Mouse (Mus musculus) liver, embryonic 14.5 days (tissue): ENCODE results near the gene Cyp4a32. TPM values are rescaled to one million over a fixed set of nuclear protein-coding genes. Genes with fewer than 3 reads are reported as not detected.
"Not testable (repeated sequence)": the region's sequence is repeated elsewhere in the genome, so short reads cannot be mapped to it uniquely, and the experiment has no call there.

ENCODE experiments used
- ATAC-seq: fragments of 200-750 bp; cut with Nextera tagmentation; 2 replicates; pipeline ENCODE4 v1.8.0; 2017; ENCODE audit warnings: moderate number of reproducible peaks, mild to moderate bottlenecking, moderate library complexity; ENCODE audit not compliant: insufficient read depth
- DNase-seq, 3 experiments: peaks; one replicate each; pipeline ENCODE4 v3.0.0-alpha.2; 2012 to 2013; ENCODE audit warnings: low read depth in 3 of 3, low spot score in 3 of 3
- H3K27ac ChIP-seq: fragments of 300-500 bp; sonication (generic); 2 replicates; pipeline ENCODE4 v1.5.1; 2014; ENCODE audit warnings: moderate library complexity, mild to moderate bottlenecking, control low read depth, inconsistent platforms
- H3K27me3 ChIP-seq: fragments of 300-500 bp; sonication (generic); 2 replicates; pipeline ENCODE4 v1.6.1; 2014; ENCODE audit warnings: mild to moderate bottlenecking, low read length, moderate library complexity; ENCODE audit not compliant: control insufficient read depth, insufficient read depth
- H3K36me3 ChIP-seq: fragments of 300-500 bp; sonication (generic); replicated peaks from 2 replicates; pipeline ENCODE4 v1.6.1; 2014; ENCODE audit warnings: low read depth; ENCODE audit not compliant: control insufficient read depth, insufficient read depth
- H3K4me1 ChIP-seq, 2 experiments: fragments of 200-500 bp in 1 of 2; fragments of 300-500 bp in 1 of 2; sonication (generic) in 1 of 2; replicated peaks; 2 replicates each; pipeline ENCODE4 v1.6.1; 2012 to 2014; ENCODE audit warnings: antibody characterized with exemption in 1 of 2, inconsistent platforms in 1 of 2, low read length in 1 of 2; ENCODE audit not compliant: control insufficient read depth in 2 of 2, insufficient read depth in 2 of 2
- H3K4me2 ChIP-seq: fragments of 300-500 bp; sonication (generic); 2 replicates; pipeline ENCODE4 v1.6.1; 2014; ENCODE audit warnings: low read depth, mild to moderate bottlenecking, control low read depth, moderate library complexity
- H3K4me3 ChIP-seq, 2 experiments: fragments of 200-500 bp in 1 of 2; fragments of 300-500 bp in 1 of 2; sonication (generic) in 1 of 2; 2 replicates each; pipeline ENCODE4 v1.5.1; 2012 to 2014; ENCODE audit warnings: low read depth in 2 of 2, low read length in 2 of 2, mild to moderate bottlenecking in 2 of 2, control low read depth in 1 of 2, inconsistent platforms in 1 of 2, moderate library complexity in 1 of 2; ENCODE audit not compliant: insufficient read depth in 1 of 2
- H3K9ac ChIP-seq: fragments of 300-500 bp; sonication (generic); replicated peaks from 2 replicates; pipeline ENCODE4 v1.6.1; 2014; ENCODE audit warnings: mild to moderate bottlenecking, control low read depth, moderate library complexity
- H3K9me3 ChIP-seq: fragments of 300-500 bp; sonication (generic); 2 replicates; pipeline ENCODE4 v1.6.1; 2016; ENCODE audit warnings: low read length, mixed read lengths; ENCODE audit not compliant: control insufficient read depth
- CTCF ChIP-seq: IDR thresholded peaks from 2 replicates; pipeline ENCODE4 v1.5.1; 2016; ENCODE audit warnings: antibody characterized with exemption, low read depth, control low read depth
- EP300 ChIP-seq: IDR thresholded peaks from 2 replicates; pipeline ENCODE4 v1.6.1; 2016; ENCODE audit warnings: antibody characterized with exemption, low read depth
- WGBS: fragments of 180-500 bp; shearing (Covaris S2); extraction: QIAGEN DNeasy Blood & Tissue Kit; methylation state at CpG from one replicate; pipeline ENCODE4 v1.1.7; 2014; ENCODE audit not compliant: insufficient replicate concordance; 5-methylcytosine and 5-hydroxymethylcytosine counted together
- polyA plus RNA-seq, 2 experiments: library from polyadenylated mRNA; depleted of rRNA in 1 of 2; stranded (reverse) in 1 of 2; unstranded in 1 of 2; fragments of >200 nt; fragmentation: Nextera tagmentation in 1 of 2; extraction: Ambion mirVana in 1 of 2; gene quantifications; 2 replicates each; pipeline versions ENCODE4 v1.2.1 to v1.2.3; 2012 to 2014

Cyp4a32 gene
- polyA plus RNA-seq, 2 experiments = not detected

DNA sequence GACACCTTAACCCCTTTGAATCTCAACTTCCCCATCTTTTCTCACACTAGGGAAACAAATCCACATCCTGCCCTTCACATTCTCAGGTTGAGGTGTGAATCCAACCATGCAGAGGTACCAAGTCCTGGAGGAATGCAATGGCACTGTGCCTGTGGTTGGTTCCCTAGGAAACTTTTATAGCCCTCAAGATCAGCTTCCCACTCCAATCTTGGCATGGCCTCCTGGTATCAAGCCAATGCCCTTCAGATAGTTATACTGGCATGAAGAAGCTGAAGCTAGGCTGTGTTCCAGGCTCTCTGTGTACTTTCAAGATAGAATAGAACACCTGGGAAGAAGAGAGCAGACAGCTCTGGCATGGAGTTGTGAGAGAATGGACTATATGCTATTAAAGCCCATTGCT lies 44.6 kb downstream of the Cyp4a32 start:
- TF ChIP-seq CTCF (no peak), EP300 (no peak)
- Histone ChIP-seq H3K9ac (no peak overlapping the region), H3K9me3 (no peaks in the 10 kb centered on the region), H3K27me3 (no peaks in the 10 kb centered on the region), H3K4me2 (no peak overlapping the region), H3K4me3 (no peak overlapping the region), H3K4me1 (peaks cover 0 to 2% of the 10 kb centered on the region in 2 experiments; a peak in 1 of 4 replicates), H3K27ac (no peak overlapping the region), H3K36me3 (no peaks in the 10 kb centered on the region)
- DNase-seq (no peak), ATAC-seq (no peak)

GRCm38 (mm10) chr4:115647580-115647979 lies 46.8 kb downstream of the Cyp4a32 start, which contains the start of gene Cyp4b1:
Cyp4b1 (minus strand) TSS chr4:115647723.
- no peak within 1 kb of the TSS for H3K27ac ChIP-seq
- H3K4me1 ChIP-seq = peaks cover 0 to 2% of the 10 kb centered on the region in 2 experiments; a peak in 1 of 4 replicates
- H3K4me2 ChIP-seq = no peak within 1 kb of the TSS
- DNase-seq = no peak
- H3K9me3 ChIP-seq = no peaks in the 10 kb centered on the region
- H3K27me3 ChIP-seq = no peaks in the 10 kb centered on the region
- no peak within 1 kb of the TSS for H3K4me3 ChIP-seq
- TF ChIP-seq CTCF = no peak
- TF ChIP-seq EP300 = no peak
- no peak for ATAC-seq
- H3K9ac ChIP-seq = no peak within 1 kb of the TSS
- WGBS = 74% methylated on average over 9 of the region's 9 CpGs
- no peaks in the 10 kb centered on the region for H3K36me3 ChIP-seq

- ATAC-seq (no peak), DNase-seq (no peak)
- H3K9ac ChIP-seq = no peak overlapping the region
- no peaks in the 10 kb centered on the region for H3K9me3 ChIP-seq
- H3K4me2 ChIP-seq = no peak overlapping the region
- H3K36me3 ChIP-seq = no peaks in the 10 kb centered on the region
- TF ChIP-seq CTCF (no peak), EP300 (no peak)
- no peak overlapping the region for H3K4me3 ChIP-seq
- H3K4me1 ChIP-seq = no peaks in the 10 kb centered on the region
- no peaks in the 10 kb centered on the region for H3K27me3 ChIP-seq
- WGBS = 42% methylated on average over 2 of the region's 2 CpGs
- no peak overlapping the region for H3K27ac ChIP-seq
Observed at GRCm38 (mm10) chr4:115648752-115649151, 48.0 kb downstream of the Cyp4a32 start.

GRCm38 (mm10) chr4:115649344-115649743 lies 48.6 kb downstream of the Cyp4a32 start:
- H3K4me3 ChIP-seq = no peak overlapping the region
- H3K9ac ChIP-seq = no peak overlapping the region
- H3K4me2 ChIP-seq = no peak overlapping the region
- no peak for ATAC-seq
- H3K36me3 ChIP-seq = no peaks in the 10 kb centered on the region
- TF ChIP-seq EP300 (no peak), CTCF (no peak)
- no peaks in the 10 kb centered on the region for H3K9me3 ChIP-seq
- no peak overlapping the region for H3K27ac ChIP-seq
- no peaks in the 10 kb centered on the region for H3K4me1 ChIP-seq
- DNase-seq = no peak
- H3K27me3 ChIP-seq = no peaks in the 10 kb centered on the region

- no peak overlapping the region for H3K4me3 ChIP-seq
- WGBS = 65% methylated on average over 5 of the region's 5 CpGs
- H3K27me3 ChIP-seq = no peaks in the 10 kb centered on the region
- no peak overlapping the region for H3K9ac ChIP-seq
- H3K4me1 ChIP-seq = no peaks in the 10 kb centered on the region
- DNase-seq (no peak), ATAC-seq (no peak)
- no peaks in the 10 kb centered on the region for H3K9me3 ChIP-seq
- no peaks in the 10 kb centered on the region for H3K36me3 ChIP-seq
- H3K4me2 ChIP-seq = no peak overlapping the region
- TF ChIP-seq CTCF (no peak), EP300 (no peak)
- no peak overlapping the region for H3K27ac ChIP-seq
Observed at GRCm38 (mm10) chr4:115650866-115651265, 50.1 kb downstream of the Cyp4a32 start.

GRCm38 (mm10) chr4:115655841-115656534 lies 55.2 kb downstream of the Cyp4a32 start:
- WGBS = 36% methylated on average over 7 of the region's 7 CpGs
- not testable (repeated sequence) for H3K27ac ChIP-seq, H3K4me3 ChIP-seq, H3K9ac ChIP-seq, H3K4me2 ChIP-seq, DNase-seq, H3K27me3 ChIP-seq, H3K9me3 ChIP-seq, ATAC-seq, H3K4me1 ChIP-seq, H3K36me3 ChIP-seq

- H3K9me3 ChIP-seq, H3K27me3 ChIP-seq, DNase-seq, H3K4me3 ChIP-seq, H3K4me1 ChIP-seq, H3K27ac ChIP-seq, ATAC-seq, H3K36me3 ChIP-seq, H3K9ac ChIP-seq, H3K4me2 ChIP-seq: not testable (repeated sequence)
- 5% methylated on average over 1 of the region's 1 CpGs for WGBS
Observed at GRCm38 (mm10) chr4:115656535-115656922, 55.8 kb downstream of the Cyp4a32 start.
